Mouse (Mus musculus): Measurements from ENCODE around the gene Blvra. TPM values are rescaled to one million over a fixed set of nuclear protein-coding genes. Genes with fewer than 3 reads are reported as not detected.

The Blvra gene
- polyA plus RNA-seq (2014; fragmentation: Illumina TruSeq; extraction: RNeasy Lipid Tissue Mini Kit (QIAGEN cat#74804); ENCODE audit: low read depth, low replicate concordance): 19.1 TPM

DNA sequence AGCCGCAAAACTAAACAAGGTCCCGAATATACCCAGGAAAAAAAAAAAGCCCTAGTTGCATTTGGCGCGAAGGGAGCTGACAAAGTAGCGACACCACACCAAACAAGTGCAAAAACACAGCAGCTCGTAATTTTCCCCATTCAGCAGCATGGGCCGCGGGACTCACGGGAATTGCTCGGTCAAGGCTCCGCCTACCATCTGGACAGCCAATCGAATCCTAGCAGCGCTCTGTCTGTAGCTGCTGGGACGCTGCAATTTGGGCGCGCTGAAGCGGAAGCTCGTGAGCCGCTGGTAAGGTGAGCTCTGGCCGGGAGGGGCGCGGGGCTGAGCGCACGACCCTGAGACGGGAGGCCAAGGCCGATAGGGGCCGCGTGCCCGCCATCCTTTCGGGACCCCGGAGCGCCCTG, at the start of gene Blvra:
Blvra (plus strand) TSS at position 231 of the 407 bp plus-strand sequence.

DNA sequence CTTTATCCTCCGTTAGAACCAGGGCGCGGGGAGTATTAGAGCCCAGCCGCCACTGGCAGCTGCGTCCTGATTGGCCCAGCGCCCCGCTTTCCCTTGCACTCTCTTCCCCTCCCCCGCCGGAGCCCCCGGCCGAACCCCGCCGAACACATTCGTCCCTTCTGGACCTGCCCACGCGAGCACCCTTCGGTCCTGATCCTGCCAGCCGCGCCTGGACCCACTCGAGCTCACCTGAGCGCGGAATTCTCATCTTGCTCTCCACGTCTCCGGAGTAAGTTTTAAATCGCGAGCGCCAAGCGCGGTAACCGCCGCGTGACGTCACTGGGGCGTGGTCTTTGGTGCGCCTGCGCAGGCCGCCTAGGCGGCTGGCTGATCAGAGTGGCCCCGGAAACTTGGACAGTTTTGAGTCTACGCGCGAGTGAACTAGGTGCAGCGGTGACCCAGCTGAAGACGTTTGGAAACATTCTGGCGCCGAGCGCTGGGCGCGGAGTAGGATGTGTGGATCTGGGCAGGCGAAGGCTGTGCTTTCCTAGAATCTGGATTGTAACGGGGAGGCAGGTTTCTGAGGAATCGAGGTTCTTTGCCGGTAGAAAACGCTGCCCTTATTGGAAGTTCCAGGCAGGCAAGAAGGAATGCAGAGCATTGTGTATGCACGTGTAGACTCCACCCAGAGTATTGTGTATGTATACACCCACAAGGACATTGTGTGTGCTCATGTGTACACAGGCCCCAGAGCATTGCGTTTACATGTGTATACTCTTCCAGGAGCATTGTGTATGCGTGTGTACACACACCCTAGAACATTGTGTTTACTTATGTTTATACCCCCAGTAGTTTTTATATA, 63.4 kb downstream of the Blvra start, which contains the start of gene Ncaph:
Ncaph (minus strand) TSS at position 334 of the 841 bp plus-strand sequence.

DNA sequence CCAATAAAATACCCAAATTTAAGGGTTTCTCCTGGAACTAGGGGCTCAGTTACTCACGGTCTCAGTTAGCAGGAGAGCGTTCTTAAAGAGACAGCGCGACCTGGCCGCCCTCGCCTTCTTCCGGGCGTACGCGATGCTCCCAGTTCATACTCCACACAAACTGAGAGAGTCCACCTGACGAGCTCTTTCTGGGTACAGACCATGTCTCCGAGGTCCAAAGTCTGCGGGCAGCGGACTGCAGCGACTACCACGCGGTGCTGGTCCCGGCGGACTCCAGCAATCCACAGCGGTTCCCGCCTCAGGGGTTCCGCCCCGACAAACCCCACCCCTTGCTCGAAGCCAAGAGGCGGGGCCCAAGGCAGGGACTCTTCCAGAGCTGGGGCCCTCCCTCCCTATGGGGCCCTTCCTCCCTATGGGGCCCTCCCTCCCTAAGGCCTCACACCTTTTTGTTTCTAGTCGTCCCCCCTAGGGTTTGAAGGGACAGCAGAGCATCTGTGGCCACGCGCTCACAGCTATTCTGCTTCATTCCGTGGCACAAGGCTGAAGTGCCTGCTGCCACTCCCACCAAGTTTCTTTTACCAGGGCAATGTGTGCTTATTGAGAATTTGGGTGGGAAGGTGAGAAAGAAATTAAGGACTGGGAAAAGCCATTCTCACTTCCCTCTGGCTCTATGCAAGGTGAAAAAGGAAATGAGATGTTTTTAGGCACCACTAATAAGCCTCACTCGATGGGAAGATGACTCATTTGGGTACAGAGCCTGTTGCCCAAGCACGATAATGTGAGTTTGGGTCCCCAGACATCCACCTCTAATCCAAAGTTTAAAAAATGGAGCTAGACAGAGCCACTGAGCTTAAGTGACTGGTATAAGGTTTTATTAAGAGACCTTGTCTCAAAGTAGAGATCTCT, 72.9 kb downstream of the Blvra start, which contains the start of gene Itpripl1:
Itpripl1 (minus strand) TSS at position 285 of the 906 bp plus-strand sequence.

Other genes starting within 250 kb of the Blvra start
- gene Trpm7, start 194.4 kb upstream of the Blvra start, polyA plus RNA-seq (2014; fragmentation: Illumina TruSeq; extraction: RNeasy Lipid Tissue Mini Kit (QIAGEN cat#74804); ENCODE audit: low read depth, low replicate concordance): 200 TPM
- gene Sppl2a, start 137.4 kb upstream of the Blvra start, polyA plus RNA-seq (2014; fragmentation: Illumina TruSeq; extraction: RNeasy Lipid Tissue Mini Kit (QIAGEN cat#74804); ENCODE audit: low read depth, low replicate concordance): 413 TPM
- 26.5 TPM for gene Ap4e1, start 61.9 kb upstream of the Blvra start, polyA plus RNA-seq (2014; fragmentation: Illumina TruSeq; extraction: RNeasy Lipid Tissue Mini Kit (QIAGEN cat#74804); ENCODE audit: low read depth, low replicate concordance)
- gene Ncaph, start 63.3 kb downstream of the Blvra start, polyA plus RNA-seq (2014; fragmentation: Illumina TruSeq; extraction: RNeasy Lipid Tissue Mini Kit (QIAGEN cat#74804); ENCODE audit: low read depth, low replicate concordance): 12.3 TPM
- 1.2 TPM for gene Itpripl1, start 72.8 kb downstream of the Blvra start, polyA plus RNA-seq (2014; fragmentation: Illumina TruSeq; extraction: RNeasy Lipid Tissue Mini Kit (QIAGEN cat#74804); ENCODE audit: low read depth, low replicate concordance)
- 1.4 TPM for gene 1810024B03Rik, start 137.6 kb downstream of the Blvra start, polyA plus RNA-seq (2014; fragmentation: Illumina TruSeq; extraction: RNeasy Lipid Tissue Mini Kit (QIAGEN cat#74804); ENCODE audit: low read depth, low replicate concordance)
- 27.1 TPM for gene Snrnp200, start 137.7 kb downstream of the Blvra start, polyA plus RNA-seq (2014; fragmentation: Illumina TruSeq; extraction: RNeasy Lipid Tissue Mini Kit (QIAGEN cat#74804); ENCODE audit: low read depth, low replicate concordance)
- 24.5 TPM for gene Ciao1, start 177.2 kb downstream of the Blvra start, polyA plus RNA-seq (2014; fragmentation: Illumina TruSeq; extraction: RNeasy Lipid Tissue Mini Kit (QIAGEN cat#74804); ENCODE audit: low read depth, low replicate concordance)
- 73.6 TPM for gene Tmem127, start 177.2 kb downstream of the Blvra start, polyA plus RNA-seq (2014; fragmentation: Illumina TruSeq; extraction: RNeasy Lipid Tissue Mini Kit (QIAGEN cat#74804); ENCODE audit: low read depth, low replicate concordance)
- 145 TPM for gene Stard7, start 199.6 kb downstream of the Blvra start, polyA plus RNA-seq (2014; fragmentation: Illumina TruSeq; extraction: RNeasy Lipid Tissue Mini Kit (QIAGEN cat#74804); ENCODE audit: low read depth, low replicate concordance)